Comparison of ENCODE assay signal across 19 mouse cellular contexts in genomic region chr2:103956867-103957266, GRCm38 (mm10). TPM values are rescaled to one million over a fixed set of nuclear protein-coding genes. Genes with fewer than 3 reads are reported as not detected.
DNase-seq lines count a peak whose midpoint lies in the region; ATAC-seq lines count a peak whose summit lies in the region.
"Had no signal": no experiment of that assay in that cellular context is flagged by ENCODE, and none has a peak within 500 bp of the region (broad histone marks: within the 10 kb centered on the region; RNA-seq: fewer than 3 reads in every experiment).

No protein-coding gene starts in this region.

- H3K4me3 ChIP-seq in erythroblast, embryonic 14.5 days (replicated peaks), result peak overlapping the region; percentile 91
- H3K4me3 ChIP-seq in liver, embryonic 15.5 days (replicated peaks), result peak overlapping the region; percentile 68
- H3K4me3 ChIP-seq in stomach, embryonic 15.5 days (replicated peaks), result no peak overlapping the region
- H3K4me3 ChIP-seq: forebrain, embryonic 15.5 days; hindbrain, embryonic 13.5 days; layer of hippocampus, adult 2 months; limb, embryonic 12.5 days; myocyte had no signal

- peak overlapping the region; percentile 67 for H3K4me2 ChIP-seq in liver, embryonic 15.5 days
- H3K4me2 ChIP-seq in stomach, embryonic 15.5 days, result no peak overlapping the region
- H3K4me2 ChIP-seq: forebrain, embryonic 15.5 days; hindbrain, embryonic 13.5 days; limb, embryonic 12.5 days; midbrain, embryonic 11.5 days had no signal

- peaks cover 2% of the 10 kb centered on the region; the same call in 1 of the 2 replicates for H3K27me3 ChIP-seq in erythroblast, embryonic 14.5 days (ENCODE audit: control insufficient read depth)
- no peaks in the 10 kb centered on the region for H3K27me3 ChIP-seq in liver, embryonic 15.5 days
- no peaks in the 10 kb centered on the region for H3K27me3 ChIP-seq in stomach, embryonic 15.5 days (replicated peaks)
- H3K27me3 ChIP-seq: forebrain, embryonic 15.5 days; hindbrain, embryonic 13.5 days had no signal

- DNase-seq in spleen, adult 12 weeks (ENCODE audit: low spot score), result peak; percentile 78
- no peak for DNase-seq in spleen, adult 18-20 months
- DNase-seq in neural tube, embryonic 10.5 days (ENCODE audit: extremely low spot score, low spot score), result no peak
- no peak for DNase-seq in cerebellum, adult 9-11 months
- DNase-seq: adrenal gland, postnatal 25 days; cerebellum, adult 11 months; heart, adult 11 months; lung, postnatal 10 days; thymus, postnatal 14 days had no signal

- 19% methylated on average over 6 of the region's 6 CpGs for WGBS in liver, embryonic 15.5 days (ENCODE audit: insufficient replicate concordance)
- WGBS in stomach, embryonic 15.5 days, result 76% methylated on average over 6 of the region's 6 CpGs

- peak; percentile 87 for ATAC-seq in liver, embryonic 15.5 days (ENCODE audit: insufficient read depth)
- peak; percentile 90; the same call in 1 of the 2 replicates for ATAC-seq in stomach, embryonic 15.5 days (ENCODE audit: insufficient read depth, low FRiP score, low read depth)
- no peak for ATAC-seq in CD4-positive, CD25-positive, alpha-beta regulatory T cell, adult 4 months
- ATAC-seq: forebrain, embryonic 15.5 days had no signal

- peak overlapping the region; percentile 98 for H3K27ac ChIP-seq in liver, embryonic 15.5 days (replicated peaks)
- H3K27ac ChIP-seq in stomach, embryonic 15.5 days, result no peak overlapping the region
- H3K27ac ChIP-seq: forebrain, embryonic 15.5 days; hindbrain, embryonic 13.5 days; layer of hippocampus, adult 2 months; limb, embryonic 12.5 days had no signal

- H3K9me3 ChIP-seq in erythroblast, embryonic 14.5 days (ENCODE audit: control insufficient read depth, low read length), result no peaks in the 10 kb centered on the region
- no peaks in the 10 kb centered on the region for H3K9me3 ChIP-seq in liver, embryonic 15.5 days (replicated peaks)
- H3K9me3 ChIP-seq in stomach, embryonic 15.5 days, result no peaks in the 10 kb centered on the region
- H3K9me3 ChIP-seq: forebrain, embryonic 15.5 days; hindbrain, embryonic 13.5 days; limb, embryonic 12.5 days had no signal

- H3K4me1 ChIP-seq in erythroblast, embryonic 14.5 days (ENCODE audit: control insufficient read depth), result peaks cover 90% of the 10 kb centered on the region
- peaks cover 52% of the 10 kb centered on the region for H3K4me1 ChIP-seq in liver, embryonic 15.5 days (replicated peaks)
- no peaks in the 10 kb centered on the region for H3K4me1 ChIP-seq in stomach, embryonic 15.5 days
- H3K4me1 ChIP-seq: hindbrain, embryonic 13.5 days; limb, embryonic 12.5 days had no signal

- peaks cover 49% of the 10 kb centered on the region for H3K36me3 ChIP-seq in erythroblast, embryonic 14.5 days (ENCODE audit: control insufficient read depth)
- H3K36me3 ChIP-seq in liver, embryonic 15.5 days (replicated peaks), result peaks cover 12% of the 10 kb centered on the region
- no peaks in the 10 kb centered on the region for H3K36me3 ChIP-seq in stomach, embryonic 15.5 days
- H3K36me3 ChIP-seq: forebrain, embryonic 15.5 days; hindbrain, embryonic 13.5 days; limb, embryonic 12.5 days had no signal

- peak overlapping the region; percentile 78 for H3K9ac ChIP-seq in liver, embryonic 15.5 days
- H3K9ac ChIP-seq in stomach, embryonic 15.5 days, result no peak overlapping the region
- H3K9ac ChIP-seq: forebrain, embryonic 15.5 days; hindbrain, embryonic 13.5 days; limb, embryonic 12.5 days had no signal

RNA-seq across cellular contexts. Expression of gene Lmo2, which starts 0.9 kb away (rescaled TPM):
- polyA plus RNA-seq in erythroblast, embryonic 14.5 days (2012), result 141 and 161 TPM in 2 replicates
- 148 and 156 TPM in 2 replicates for polyA plus RNA-seq in liver, embryonic 15.5 days (2015; fragmentation: Nextera tagmentation; extraction: Ambion mirVana)
- polyA plus RNA-seq in stomach, embryonic 15.5 days (2015; fragmentation: Nextera tagmentation; extraction: Ambion mirVana), result 19.5 and 27.1 TPM in 2 replicates
- polyA plus RNA-seq in CD4-positive, CD25-positive, alpha-beta regulatory T cell, adult 4 months (2017; shearing (Covaris generic)), result 1 to 10 TPM in 1 of 2 experiments, under 1 TPM in 1; 0.38 to 2.1 TPM
